Mouse (Mus musculus): Measurements from ENCODE around the gene 4921509C19Rik. TPM values are rescaled to one million over a fixed set of nuclear protein-coding genes. Genes with fewer than 3 reads are reported as not detected.
"Not testable (repeated sequence)": the region's sequence is repeated elsewhere in the genome, so short reads cannot be mapped to it uniquely, and the experiment has no call there.

The 4921509C19Rik gene
- polyA plus RNA-seq, 1 experiment from 2014 or later, result not detected

DNA sequence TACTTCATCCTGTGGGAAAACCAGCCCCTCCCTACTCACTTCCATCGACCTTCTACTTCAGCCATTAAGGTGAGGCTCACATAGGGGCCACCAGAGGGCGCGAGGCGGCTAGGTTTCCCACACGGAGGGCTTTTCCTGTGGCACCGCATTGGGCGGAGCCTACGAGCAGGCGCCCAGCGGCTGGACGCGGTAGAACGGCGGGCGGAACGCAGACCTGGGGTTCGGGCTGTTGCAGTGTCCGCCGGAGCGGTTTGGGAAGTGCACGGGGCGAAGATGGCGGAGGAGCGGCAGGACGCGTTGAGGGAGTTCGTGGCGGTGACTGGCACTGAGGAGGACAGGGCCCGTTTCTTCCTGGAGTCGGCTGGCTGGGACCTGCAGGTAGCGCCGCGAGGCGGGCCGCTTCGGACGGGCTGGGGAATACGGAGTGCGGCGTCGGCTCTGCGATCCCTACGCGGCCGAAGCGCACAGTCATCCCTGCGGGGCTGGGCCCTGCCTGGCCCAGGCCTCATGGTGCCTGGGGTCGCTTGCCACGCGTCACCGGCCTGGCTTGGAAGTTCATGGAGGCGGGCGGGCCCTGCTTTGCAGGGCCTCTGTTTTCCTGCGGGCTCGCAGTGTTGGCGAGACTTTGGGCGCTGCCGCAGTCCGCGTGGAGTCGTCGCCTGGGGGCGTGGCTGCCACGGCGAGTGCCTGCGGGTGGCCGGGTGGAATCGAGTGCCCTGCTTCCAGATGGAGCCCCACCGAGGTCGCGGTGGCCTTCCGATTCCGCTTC lies 18.3 kb upstream of the 4921509C19Rik start, which contains the start of gene Nsfl1c:
Gene Nsfl1c, plus strand, starts transcription at position 148 of the 769 bp plus-strand sequence.
- Histone ChIP-seq H3K9me3 (ENCODE audit: control insufficient read depth, low read length) (no peaks in the 10 kb centered on the region), H3K9ac (replicated peaks; ENCODE audit: low read depth, low read length) (peak within 1 kb of the TSS; percentile 91), H3K4me1 (replicated peaks; ENCODE audit: control insufficient read depth, insufficient read depth, low read length) (peaks cover 13% of the 10 kb centered on the region), H3K27ac (ENCODE audit: low read length) (peak within 1 kb of the TSS; percentile 80), H3K4me2 (ENCODE audit: low read length) (peak within 1 kb of the TSS; percentile 84), H3K4me3 (replicated peaks; ENCODE audit: low read length) (peak within 1 kb of the TSS; percentile 71), H3K36me3 (ENCODE audit: control insufficient read depth, insufficient read depth) (0 out of 2 replicates have a peak, but pooled peaks cover 4% of the 10 kb centered on the region), H3K27me3 (replicated peaks; ENCODE audit: control insufficient read depth, insufficient read depth, low read length) (no peaks in the 10 kb centered on the region)
- peak; percentile 100 for ATAC-seq
- WGBS, result under 1% methylated on average over 72 of the region's 73 CpGs

DNA sequence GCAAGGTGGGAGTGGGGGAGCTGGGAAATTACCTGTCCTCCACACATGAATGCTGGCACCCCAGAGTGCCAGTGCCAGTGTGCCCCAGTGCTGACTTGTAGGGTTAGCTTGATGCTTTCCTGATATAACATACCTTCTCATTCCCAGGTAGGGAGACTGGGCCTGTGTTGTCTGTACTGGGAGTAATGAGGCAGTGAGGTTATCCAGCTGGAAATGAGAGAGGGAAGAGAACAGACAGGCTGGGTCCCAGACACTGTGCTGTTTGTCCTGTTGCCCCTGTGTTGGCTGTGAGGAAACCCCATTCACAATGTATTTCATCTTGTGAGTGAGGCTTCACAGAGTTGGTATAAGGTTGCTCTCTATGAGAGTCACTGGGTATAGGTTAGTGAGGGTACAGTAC lies 10.5 kb upstream of the 4921509C19Rik start:
- Histone ChIP-seq H3K9ac (replicated peaks; ENCODE audit: low read depth, low read length) (no peak overlapping the region), H3K9me3 (ENCODE audit: control insufficient read depth, low read length) (no peaks in the 10 kb centered on the region), H3K27ac (ENCODE audit: low read length) (no peak overlapping the region), H3K4me1 (replicated peaks; ENCODE audit: control insufficient read depth, insufficient read depth, low read length) (no peaks in the 10 kb centered on the region), H3K27me3 (replicated peaks; ENCODE audit: control insufficient read depth, insufficient read depth, low read length) (no peaks in the 10 kb centered on the region), H3K4me3 (replicated peaks; ENCODE audit: low read length) (no peak overlapping the region), H3K36me3 (ENCODE audit: control insufficient read depth, insufficient read depth) (no peaks in the 10 kb centered on the region), H3K4me2 (ENCODE audit: low read length) (no peak overlapping the region)
- ATAC-seq, result no peak

DNA sequence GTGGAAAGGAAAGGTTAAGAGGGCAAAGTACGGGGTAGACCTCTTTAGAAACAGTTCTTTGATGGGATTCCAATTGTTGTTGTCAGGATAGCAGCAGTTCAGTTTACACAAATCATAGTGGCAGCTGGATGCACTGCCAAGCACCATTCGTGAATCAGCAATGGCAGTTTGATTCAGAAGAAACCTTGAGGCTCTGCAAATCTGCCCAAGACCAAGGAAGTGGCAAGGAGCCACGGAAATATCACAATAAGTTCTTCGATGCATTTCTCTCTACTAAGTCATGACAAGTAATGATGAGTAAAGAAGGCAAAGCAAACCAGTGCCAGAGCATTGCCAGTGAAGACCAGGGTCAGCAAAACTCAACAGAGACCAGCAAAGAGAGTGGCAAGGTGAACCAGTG lies 41.0 kb downstream of the 4921509C19Rik start:
- not testable (repeated sequence) for ATAC-seq; H3K4me1 ChIP-seq (replicated peaks; ENCODE audit: control insufficient read depth, insufficient read depth, low read length)

GRCm38 (mm10) chr2:151434203-151434602 lies 41.8 kb downstream of the 4921509C19Rik start:
- not testable (repeated sequence) for H3K27me3 ChIP-seq (replicated peaks; ENCODE audit: control insufficient read depth, insufficient read depth, low read length); H3K9ac ChIP-seq (replicated peaks; ENCODE audit: low read depth, low read length); H3K27ac ChIP-seq (ENCODE audit: low read length); H3K36me3 ChIP-seq (ENCODE audit: control insufficient read depth, insufficient read depth); H3K4me2 ChIP-seq (ENCODE audit: low read length); H3K4me3 ChIP-seq (replicated peaks; ENCODE audit: low read length); H3K9me3 ChIP-seq (ENCODE audit: control insufficient read depth, low read length); H3K4me1 ChIP-seq (replicated peaks; ENCODE audit: control insufficient read depth, insufficient read depth, low read length); ATAC-seq
- 61% methylated on average over 4 of the region's 4 CpGs for WGBS

More for the DNA sequence above, 41.0 kb downstream of the 4921509C19Rik start:
- H3K36me3 ChIP-seq (ENCODE audit: control insufficient read depth, insufficient read depth); H3K4me2 ChIP-seq (ENCODE audit: low read length); H3K27ac ChIP-seq (ENCODE audit: low read length); H3K9ac ChIP-seq (replicated peaks; ENCODE audit: low read depth, low read length); H3K9me3 ChIP-seq (ENCODE audit: control insufficient read depth, low read length); H3K27me3 ChIP-seq (replicated peaks; ENCODE audit: control insufficient read depth, insufficient read depth, low read length); H3K4me3 ChIP-seq (replicated peaks; ENCODE audit: low read length): not testable (repeated sequence)
- 83% methylated on average over 4 of the region's 4 CpGs for WGBS

Other genes starting within 250 kb of the 4921509C19Rik start
- 271 and 287 TPM in 2 replicates for gene Nsfl1c, start 18.0 kb upstream of the 4921509C19Rik start, polyA plus RNA-seq (2015; fragmentation: Nextera tagmentation; extraction: Ambion mirVana)
- gene Fkbp1a, start 66.3 kb upstream of the 4921509C19Rik start, polyA plus RNA-seq (2015; fragmentation: Nextera tagmentation; extraction: Ambion mirVana), result 610 and 624 TPM in 2 replicates
- gene Sdcbp2, start 96.5 kb upstream of the 4921509C19Rik start, polyA plus RNA-seq (2015; fragmentation: Nextera tagmentation; extraction: Ambion mirVana), result 0.89 and 1.0 TPM in 2 replicates
- 9.2 and 14.8 TPM in 2 replicates for gene Snph, start 156.4 kb upstream of the 4921509C19Rik start, polyA plus RNA-seq (2015; fragmentation: Nextera tagmentation; extraction: Ambion mirVana)
- not detected in 2 replicates for gene Rad21l, start 192.4 kb upstream of the 4921509C19Rik start, polyA plus RNA-seq (2015; fragmentation: Nextera tagmentation; extraction: Ambion mirVana)
- 22.2 and 26.6 TPM in 2 replicates for gene Tmem74b, start 225.9 kb upstream of the 4921509C19Rik start, polyA plus RNA-seq (2015; fragmentation: Nextera tagmentation; extraction: Ambion mirVana)

Measured in forebrain, embryonic 16.5 days (tissue).